Mouse (Mus musculus): ENCODE results near the gene Selenow.

The Selenow gene

GRCm38 (mm10) chr7:15922220-15922773 is at the start of gene Selenow:
Selenow (minus strand) TSS chr7:15922402.
- peak; percentile 89 for DNase-seq (ENCODE audit: low spot score)

GRCm38 (mm10) chr7:15969674-15970073 is 47.5 kb upstream of the Selenow start:
- no peak for DNase-seq (ENCODE audit: low spot score)

- DNase-seq (ENCODE audit: low spot score), result no peak
Observed at GRCm38 (mm10) chr7:15968322-15968721, 46.1 kb upstream of the Selenow start.

GRCm38 (mm10) chr7:15967312-15967711 is 45.1 kb upstream of the Selenow start, which contains the start of gene Ehd2:
Ehd2 (minus strand) TSS chr7:15967567.
- DNase-seq (ENCODE audit: low spot score), result no peak

GRCm38 (mm10) chr7:15966489-15966888 is 44.3 kb upstream of the Selenow start:
- DNase-seq (ENCODE audit: low spot score), result no peak

GRCm38 (mm10) chr7:15963798-15964652 is 41.8 kb upstream of the Selenow start:
- no peak for DNase-seq (ENCODE audit: low spot score)

- DNase-seq (ENCODE audit: low spot score), result no peak
Observed at GRCm38 (mm10) chr7:15962311-15963288, 40.4 kb upstream of the Selenow start.

GRCm38 (mm10) chr7:15961798-15962197 is 39.6 kb upstream of the Selenow start:
- DNase-seq (ENCODE audit: low spot score), result no peak

- DNase-seq (ENCODE audit: low spot score), result no peak
Observed at GRCm38 (mm10) chr7:15961239-15961638, 39.0 kb upstream of the Selenow start.

- no peak for DNase-seq (ENCODE audit: low spot score)
Observed at GRCm38 (mm10) chr7:15960691-15961090, 38.5 kb upstream of the Selenow start.

GRCm38 (mm10) chr7:15956143-15956542 is 33.9 kb upstream of the Selenow start:
- DNase-seq (ENCODE audit: low spot score), result no peak

GRCm38 (mm10) chr7:15955509-15955908 is 33.3 kb upstream of the Selenow start:
- DNase-seq (ENCODE audit: low spot score), result no peak

GRCm38 (mm10) chr7:15954978-15955443 is 32.8 kb upstream of the Selenow start:
- no peak for DNase-seq (ENCODE audit: low spot score)

- DNase-seq (ENCODE audit: low spot score), result no peak
Observed at GRCm38 (mm10) chr7:15954436-15954835, 32.2 kb upstream of the Selenow start.

- no peak for DNase-seq (ENCODE audit: low spot score)
Observed at GRCm38 (mm10) chr7:15953307-15954074, 31.3 kb upstream of the Selenow start.

- no peak for DNase-seq (ENCODE audit: low spot score)
Observed at GRCm38 (mm10) chr7:15952416-15952815, 30.2 kb upstream of the Selenow start.

- DNase-seq (ENCODE audit: low spot score), result no peak
Observed at GRCm38 (mm10) chr7:15950008-15950407, 27.8 kb upstream of the Selenow start.

- DNase-seq (ENCODE audit: low spot score), result no peak
Observed at GRCm38 (mm10) chr7:15949216-15949790, 27.1 kb upstream of the Selenow start.

- DNase-seq (ENCODE audit: low spot score), result peak; percentile 29
Observed at GRCm38 (mm10) chr7:15948381-15948941, 26.3 kb upstream of the Selenow start.

- no peak for DNase-seq (ENCODE audit: low spot score)
Observed at GRCm38 (mm10) chr7:15947653-15948260, 25.6 kb upstream of the Selenow start.
